Mouse (Mus musculus) CD4-positive, CD25-positive, alpha-beta regulatory T cell, adult 4 months (primary cell): ENCODE measurements around the gene Lyl1. TPM values are rescaled to one million over a fixed set of nuclear protein-coding genes. Genes with fewer than 3 reads are reported as not detected.

Experiments used
- ATAC-seq: one replicate; pipeline ENCODE4 v1.8.0; 2017
- polyA plus RNA-seq, 2 experiments: library from polyadenylated mRNA; unstranded; fragments of 100-300 nt; shearing (Covaris generic); gene quantifications; one replicate each; pipeline ENCODE4 v1.2.1; 2017

Lyl1 gene
- polyA plus RNA-seq, 2 experiments from 2014 or later = 2.0 to 2.6 TPM

DNA sequence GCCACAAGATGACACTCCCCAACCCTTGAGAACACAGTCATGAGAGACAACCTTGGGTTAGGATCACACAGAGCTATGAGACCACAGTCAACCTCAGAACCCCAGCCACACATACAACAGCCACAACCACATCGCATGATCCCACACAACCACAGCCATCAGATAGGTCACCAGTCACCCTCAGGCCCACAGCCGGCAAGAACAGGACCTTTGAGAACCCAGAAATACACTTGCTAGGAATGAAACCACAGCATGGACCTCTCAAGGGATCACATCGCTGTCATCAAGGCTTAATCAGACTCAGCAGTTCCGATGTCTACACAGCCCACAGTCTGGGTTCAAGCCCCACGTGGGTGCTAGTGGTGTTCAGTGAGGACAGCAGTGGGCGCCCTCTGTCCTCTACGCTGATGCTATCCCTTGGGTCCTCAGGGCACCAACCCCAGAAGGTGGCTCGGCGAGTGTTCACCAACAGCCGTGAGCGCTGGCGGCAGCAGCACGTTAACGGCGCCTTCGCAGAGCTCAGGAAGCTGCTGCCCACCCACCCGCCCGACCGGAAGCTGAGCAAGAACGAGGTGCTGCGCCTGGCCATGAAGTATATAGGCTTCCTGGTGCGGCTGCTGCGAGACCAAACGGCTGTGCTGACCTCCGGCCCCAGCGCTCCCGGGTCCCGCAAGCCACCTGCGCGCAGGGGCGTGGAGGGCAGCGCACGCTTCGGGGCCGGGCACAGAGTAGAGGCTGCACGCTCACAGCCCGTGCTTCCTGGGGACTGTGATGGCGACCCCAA lies 2.4 kb downstream of the Lyl1 start:
- peak; percentile 57 for ATAC-seq

DNA sequence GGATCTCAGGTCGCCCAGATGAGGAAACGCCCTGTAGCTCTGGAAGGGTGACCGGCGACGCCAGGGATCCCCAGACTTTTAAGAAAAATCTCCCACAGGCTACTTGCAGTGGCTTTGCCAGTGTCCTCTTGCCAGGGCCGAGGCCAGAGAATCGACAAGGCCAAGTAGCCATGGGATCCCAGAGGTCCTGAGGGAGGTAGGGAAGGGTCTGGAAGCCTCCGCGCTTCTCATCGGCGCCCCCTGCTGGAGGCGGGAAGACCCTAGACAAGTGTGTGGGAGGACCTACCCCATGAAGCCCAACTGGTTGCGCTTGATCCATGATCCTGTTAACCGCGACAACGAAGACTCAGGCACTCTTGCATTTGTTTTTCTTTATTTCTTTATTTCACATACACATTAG lies 3.1 kb downstream of the Lyl1 start:
- ATAC-seq = peak; percentile 60

DNA sequence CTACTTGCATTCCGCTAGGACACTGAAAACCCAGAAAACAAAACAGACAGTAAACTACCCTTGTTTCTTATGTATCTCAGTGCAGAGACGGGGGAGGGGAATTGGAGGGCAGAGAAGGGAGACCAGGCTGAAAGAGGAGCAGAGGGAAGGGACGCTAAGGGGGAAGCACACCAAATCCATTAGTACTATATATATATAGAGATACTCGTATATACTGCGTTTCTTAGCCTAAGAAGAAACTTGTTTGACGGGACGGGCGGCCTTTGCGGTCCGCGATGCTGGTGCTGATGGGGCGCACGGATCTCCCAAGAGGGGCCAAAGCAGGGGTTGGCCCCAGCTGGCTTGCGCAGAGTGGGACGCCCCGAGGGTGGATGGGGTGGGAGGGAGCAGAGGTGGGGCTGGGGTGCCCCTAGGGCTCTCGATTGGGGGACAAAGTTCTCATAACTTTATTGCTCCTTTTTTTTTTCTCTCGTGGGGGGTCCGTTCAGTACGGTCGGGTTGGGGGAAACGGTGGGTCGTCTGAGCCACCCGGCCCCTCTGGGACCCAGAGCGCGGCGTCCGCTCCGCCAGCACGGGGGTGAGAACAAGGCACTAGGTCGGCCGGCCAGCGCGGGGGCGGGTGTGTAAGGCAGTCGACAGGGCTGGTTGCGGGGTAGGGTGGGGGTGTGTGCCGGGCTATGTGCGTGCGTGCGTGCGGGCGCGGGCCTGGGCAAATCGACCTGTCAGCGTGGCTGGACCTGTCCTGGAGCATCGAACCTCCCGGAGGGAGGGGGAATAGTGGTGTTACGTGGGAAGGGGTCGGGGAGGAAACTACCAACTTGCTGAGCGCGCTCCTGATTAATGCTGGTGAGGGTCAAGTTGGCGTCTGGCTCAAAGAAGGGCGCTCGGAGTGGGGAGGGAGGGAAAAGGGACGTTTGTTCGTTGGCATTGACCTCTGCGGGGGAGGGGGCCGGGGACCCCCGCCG lies 3.9 kb downstream of the Lyl1 start:
- no peak for ATAC-seq

DNA sequence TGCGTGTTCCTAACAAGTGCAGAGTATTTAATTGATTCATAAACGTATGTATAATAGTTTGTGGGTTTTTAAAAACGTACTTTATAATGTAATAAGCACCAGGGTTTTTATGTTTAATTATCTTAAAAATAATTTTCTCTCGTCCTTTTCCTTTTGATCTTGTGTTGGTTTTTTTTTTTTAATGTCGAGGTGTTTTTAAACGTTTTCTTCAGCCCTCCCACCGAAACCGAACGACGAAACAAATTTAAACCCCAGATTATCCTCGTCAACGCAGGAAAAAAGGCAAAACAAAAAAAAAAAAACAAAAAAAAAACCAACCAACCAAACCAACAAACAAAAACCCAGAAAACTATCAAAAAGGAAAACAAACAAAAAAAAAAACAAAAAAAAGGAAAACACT lies 4.7 kb downstream of the Lyl1 start:
- ATAC-seq = no peak

DNA sequence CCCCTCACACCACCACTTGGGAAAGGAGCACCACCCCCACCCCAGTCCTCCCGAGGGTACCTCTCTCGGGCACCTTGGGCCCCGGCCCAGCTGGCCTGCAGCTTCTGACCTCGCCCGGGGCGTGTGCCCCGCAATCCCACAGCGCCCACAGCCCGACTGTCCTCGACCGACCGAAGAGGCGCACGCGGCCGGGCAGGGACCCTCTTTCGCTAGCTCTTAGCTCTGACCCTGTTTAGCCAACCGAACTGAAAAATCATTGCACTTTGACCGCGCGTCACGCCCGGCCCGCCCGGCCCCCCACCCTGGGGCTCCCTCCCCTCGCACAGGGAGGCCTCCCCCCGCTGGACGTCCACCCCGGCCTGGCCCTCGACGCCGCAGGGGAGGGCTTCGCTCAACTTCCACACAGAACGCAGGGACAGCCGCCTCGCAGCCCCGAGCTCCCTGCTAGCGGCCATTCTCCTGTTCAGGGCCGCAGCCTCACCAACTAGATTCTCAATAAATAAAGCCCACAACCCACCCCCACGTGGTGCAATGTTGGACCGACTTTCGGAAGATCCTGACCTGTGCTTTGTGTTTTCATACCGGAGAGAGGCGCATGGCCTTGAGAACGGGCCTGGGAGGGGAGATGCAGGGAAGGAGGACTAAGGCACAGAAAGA lies 5.5 kb downstream of the Lyl1 start:
- no peak for ATAC-seq

DNA sequence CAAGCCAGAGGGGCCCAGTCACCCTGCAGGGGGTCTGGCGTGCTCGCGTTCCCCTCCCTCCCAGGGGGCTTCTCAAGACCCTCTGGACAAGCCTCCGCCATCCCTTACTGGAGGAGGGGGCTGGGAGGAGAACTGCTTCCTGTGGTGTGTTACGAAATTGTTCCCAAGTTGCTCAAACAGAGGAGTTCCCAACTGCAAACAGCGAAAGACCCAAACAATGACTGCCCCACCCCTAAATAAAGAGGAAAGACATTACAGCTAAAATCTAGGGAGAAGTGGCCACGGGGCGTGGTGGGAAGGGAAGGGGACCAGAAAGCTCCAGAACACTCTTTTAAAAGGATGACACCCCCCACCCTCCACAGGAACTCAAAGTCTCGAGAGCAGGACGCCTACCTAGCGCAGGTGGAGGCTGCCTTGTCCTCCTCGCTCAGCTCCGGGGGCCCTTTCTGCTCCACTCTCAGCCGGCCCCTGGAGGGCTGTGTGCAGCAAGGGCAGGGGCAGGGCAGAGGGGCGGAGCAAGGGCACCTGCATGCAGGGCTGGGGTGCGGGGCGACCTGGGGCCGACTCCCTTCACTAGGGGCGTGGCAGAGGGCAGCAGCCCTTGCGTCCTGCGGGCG lies 6.1 kb downstream of the Lyl1 start:
- no peak for ATAC-seq

DNA sequence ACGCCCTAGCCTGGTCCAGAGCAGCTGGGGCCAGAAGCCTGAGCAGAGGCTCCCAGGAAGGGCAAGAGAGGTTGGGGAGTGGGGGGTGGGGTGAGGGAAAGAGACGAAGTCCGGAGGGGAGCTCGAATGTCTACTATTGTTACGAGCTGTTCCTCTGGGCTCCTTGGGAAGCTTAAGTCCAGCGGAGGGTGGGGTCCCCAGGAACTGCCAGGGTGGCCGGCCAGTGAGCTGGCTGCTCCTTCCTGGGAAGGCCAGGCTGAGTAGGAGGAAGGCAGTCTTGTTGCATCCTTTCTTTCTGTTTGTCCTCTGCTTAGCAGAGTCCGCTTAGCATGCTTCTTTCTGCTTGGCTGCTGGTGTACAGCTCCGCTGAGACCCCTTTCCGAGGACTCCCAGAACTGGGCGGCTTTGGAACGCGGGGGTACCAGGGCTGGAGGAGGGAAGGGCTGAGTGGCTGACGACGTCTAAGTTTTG lies 6.8 kb downstream of the Lyl1 start:
- ATAC-seq = no peak

DNA sequence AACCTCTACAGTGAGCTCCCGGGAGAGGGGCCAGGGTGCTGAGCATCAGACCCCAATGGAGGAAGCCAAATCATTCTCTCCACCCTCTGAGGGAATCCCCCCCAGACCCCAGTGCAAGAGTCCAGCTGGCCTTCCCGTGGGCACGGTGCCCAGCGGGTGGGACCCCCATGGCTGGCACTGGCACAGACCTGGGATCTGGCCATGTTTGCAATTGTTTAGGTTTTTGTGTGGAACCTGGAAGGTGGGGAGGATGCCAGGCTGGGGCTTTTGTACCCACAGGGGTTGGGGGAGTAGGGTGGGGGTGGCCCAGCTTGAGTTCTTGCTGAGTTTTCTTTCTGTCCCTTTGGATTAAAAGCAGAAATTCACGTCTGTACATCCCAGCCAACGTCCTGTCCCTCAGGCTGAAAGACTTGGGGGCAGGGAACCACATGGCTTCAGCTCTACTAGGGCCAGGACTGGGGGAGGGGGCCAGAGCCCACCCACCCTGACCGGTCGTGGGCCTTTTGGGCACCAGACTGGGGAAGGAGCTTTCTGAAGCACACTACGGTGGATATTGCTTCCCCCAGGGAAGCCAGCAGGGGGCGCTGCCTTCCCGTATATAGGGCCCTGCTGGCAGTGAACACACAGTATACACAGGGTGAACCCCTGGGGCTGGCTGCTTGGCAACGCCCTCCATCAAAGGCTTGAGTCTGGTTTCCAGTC lies 7.7 kb downstream of the Lyl1 start:
- ATAC-seq = peak; percentile 80

DNA sequence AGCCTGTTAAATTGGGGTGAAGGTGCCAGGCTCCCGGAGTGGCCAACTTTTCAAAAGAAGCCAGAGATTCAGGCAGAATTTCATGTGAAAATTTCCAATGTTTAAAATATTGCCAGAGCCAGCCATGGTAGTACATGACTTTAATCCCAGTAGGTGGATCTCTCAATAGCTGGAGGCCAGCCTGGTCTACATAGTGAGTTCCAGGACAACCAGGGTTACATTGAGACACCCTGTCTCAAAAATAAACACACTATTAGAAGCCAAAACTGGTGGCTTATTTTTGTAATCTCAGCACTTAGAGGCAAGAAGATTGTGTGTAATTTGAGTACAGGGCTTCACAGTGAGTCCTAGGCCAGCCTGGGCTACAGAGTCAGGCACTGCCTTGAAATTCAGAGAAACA lies 8.7 kb downstream of the Lyl1 start:
- no peak for ATAC-seq

DNA sequence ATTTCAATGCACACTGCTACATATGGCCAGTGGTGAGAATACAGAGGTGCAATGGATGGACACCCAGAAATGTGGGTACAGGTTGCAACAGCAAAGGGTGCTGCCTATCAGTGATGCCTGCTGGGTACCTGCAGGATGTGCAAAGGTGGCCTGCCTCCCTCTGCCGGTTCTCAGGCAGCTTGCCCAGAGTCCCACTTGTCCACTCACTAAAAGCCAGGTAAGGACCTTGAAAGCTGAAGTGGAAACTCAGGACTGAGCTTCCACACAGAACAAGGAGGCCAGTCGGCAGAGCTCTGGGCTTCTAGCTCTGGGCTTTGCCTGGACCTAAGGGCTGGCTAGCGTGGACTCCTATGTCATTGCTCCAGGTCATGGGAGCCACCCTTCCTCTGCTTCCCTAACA lies 10.1 kb downstream of the Lyl1 start:
- no peak for ATAC-seq

DNA sequence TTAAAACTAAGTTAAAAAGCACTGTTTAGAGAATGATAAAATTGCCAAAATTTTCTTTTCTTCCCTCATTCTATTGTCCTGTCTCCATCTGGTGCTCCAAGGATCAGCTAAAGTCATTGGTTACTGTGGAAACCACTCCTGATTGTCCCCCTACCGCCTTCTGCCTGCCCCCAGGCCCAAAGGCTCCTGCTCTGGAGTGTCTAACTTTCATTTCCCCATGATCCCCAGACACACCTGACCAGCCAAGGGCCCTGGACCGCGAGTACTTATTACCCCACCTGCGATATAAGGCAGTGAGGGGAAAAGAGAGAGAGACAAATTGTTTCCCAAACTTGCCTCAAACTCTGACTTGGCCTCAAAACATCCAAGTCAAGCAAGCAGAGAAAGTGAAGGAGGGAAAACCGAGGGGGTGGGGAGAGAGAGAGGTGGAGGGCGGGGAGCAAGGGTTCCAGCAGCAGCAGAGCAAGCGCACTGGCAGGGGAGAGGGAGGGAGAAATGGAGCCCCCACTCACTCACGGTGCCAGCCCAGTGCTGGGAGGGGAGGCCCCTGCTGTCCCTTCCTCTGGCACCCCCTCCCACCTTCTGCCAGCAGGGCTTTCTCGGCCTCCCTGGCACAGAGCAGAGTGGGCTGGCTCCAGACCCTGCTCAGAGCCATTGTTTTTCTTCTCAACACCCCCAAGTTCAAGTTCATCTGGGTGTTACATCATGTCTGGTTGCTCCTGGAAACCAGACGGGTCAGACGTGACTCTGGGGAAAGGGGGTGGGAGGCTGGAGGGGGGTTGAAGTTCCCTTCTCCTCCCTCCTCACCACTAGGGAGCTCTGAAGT lies 10.9 kb downstream of the Lyl1 start:
- no peak for ATAC-seq

DNA sequence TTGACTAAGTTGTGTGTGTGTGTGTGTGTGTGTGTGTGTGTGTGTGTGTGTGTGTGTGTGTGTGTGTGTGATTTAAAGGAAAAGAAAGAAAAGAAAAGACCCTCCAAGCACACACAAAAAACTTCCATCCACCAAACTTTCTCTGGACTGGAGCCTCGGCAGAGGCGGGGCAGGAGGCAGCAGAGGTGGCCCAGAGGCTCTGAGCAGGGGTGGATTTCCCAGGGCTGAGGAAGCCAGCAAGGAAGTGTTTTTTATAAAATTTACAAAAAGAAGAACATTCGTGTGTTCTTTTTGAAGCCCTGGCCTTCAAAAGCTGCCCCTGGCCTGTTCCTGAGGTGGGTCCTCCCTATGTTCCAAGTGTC lies 11.5 kb downstream of the Lyl1 start:
- ATAC-seq = no peak

DNA sequence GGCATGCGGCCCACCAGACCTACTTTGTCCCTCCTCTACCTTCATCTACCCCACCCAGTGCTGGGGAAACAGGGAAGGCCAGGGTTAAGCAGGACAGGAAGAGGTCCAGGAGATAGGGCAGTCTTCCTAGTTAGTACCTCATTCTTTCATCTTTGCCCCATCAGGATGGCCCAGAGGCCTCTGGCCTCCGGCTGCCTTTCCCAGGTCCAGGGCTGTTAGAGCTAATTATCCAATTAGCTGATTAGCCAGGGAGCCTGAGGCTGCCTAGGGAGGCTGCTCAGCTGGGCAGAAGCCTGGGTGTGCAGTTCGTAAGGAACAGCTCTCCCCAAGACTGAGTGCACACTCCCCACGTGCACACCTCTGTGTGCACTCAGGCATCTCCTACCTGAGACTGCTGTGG lies 12.1 kb downstream of the Lyl1 start:
- ATAC-seq = no peak

DNA sequence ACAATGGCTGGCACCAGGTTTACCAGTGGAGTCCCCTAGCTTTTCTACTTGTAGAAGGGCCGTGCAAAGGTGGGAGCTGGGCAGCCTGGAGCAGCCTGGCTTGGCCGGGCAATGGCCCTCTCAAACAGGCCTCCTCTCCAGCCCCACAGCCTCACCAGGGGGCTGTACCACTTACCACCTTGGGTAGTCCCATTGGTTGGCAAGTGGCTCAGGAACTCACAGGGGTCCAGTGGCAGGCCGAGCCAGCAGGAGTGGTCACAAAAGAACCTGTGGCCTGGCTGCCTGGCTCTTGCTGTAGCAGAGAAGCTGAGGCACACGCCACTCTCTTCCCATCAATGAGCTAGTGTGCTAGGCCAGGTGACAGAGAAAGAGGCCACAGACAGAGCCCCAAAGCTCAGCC lies 12.9 kb downstream of the Lyl1 start:
- ATAC-seq = no peak

DNA sequence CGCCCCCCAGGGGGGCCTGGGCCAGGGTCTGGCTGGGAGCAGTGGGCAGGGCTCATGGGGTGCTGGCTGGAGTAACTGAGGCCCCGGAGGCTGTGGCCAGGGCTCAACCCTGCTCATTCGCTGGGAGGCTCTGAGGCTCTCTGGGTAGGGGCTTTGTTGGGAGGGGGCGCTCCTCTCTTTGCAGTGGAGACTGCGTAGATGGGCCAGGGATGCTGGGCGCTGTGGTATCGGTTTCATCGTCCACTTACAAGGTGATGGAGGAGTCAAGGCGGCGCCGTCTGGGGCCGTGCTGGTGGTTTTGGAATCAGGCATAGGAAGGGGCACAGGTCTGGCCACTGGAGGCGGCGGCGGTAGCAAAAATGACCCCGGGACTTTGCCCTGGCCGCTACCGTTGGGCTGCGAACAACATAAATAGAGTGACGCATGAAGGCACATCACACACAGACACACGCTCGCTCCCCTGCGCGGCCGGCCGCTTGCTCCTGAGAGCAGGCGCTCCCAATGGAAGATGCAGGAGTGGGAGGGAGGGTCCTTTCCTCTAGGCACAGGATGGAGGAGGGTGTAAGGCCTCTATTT lies 14.7 kb downstream of the Lyl1 start:
- no peak for ATAC-seq

DNA sequence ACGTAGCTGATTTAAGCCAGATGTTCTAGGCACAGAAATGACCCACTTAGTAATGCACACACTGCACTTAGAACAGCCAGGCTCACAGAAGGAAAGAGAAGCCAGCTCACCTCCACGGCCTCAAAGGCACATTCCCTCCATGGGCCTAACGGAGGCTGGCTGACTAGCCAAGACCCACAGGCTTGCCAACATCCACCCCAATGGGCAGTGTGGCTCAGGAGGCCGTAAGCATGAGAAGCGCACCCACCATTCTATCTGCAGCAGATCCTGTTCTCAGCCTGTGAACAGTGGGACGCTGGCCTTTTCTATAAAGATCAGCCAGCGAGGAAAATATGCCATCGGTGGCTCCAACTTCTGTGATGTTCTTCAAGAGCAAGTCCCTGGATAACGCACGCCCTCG lies 15.5 kb downstream of the Lyl1 start:
- no peak for ATAC-seq

DNA sequence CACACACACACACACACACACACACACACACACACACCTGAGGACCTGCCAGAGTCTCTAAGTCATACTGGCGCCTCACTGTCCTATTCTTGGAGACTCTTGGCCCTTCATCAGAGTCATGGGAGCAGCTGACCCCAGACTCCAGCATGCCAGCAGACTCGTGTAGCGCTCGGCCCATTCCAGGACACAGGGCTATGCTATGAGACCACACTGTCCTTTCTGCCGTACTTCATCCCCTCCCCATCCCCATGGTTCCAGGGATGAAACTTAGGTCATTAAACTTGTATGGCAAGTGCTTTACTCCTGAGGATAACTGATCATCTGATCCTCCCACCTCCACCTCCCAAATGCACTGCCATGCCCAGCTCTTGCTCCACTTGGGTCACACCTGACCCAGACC lies 17.2 kb downstream of the Lyl1 start:
- ATAC-seq = no peak

DNA sequence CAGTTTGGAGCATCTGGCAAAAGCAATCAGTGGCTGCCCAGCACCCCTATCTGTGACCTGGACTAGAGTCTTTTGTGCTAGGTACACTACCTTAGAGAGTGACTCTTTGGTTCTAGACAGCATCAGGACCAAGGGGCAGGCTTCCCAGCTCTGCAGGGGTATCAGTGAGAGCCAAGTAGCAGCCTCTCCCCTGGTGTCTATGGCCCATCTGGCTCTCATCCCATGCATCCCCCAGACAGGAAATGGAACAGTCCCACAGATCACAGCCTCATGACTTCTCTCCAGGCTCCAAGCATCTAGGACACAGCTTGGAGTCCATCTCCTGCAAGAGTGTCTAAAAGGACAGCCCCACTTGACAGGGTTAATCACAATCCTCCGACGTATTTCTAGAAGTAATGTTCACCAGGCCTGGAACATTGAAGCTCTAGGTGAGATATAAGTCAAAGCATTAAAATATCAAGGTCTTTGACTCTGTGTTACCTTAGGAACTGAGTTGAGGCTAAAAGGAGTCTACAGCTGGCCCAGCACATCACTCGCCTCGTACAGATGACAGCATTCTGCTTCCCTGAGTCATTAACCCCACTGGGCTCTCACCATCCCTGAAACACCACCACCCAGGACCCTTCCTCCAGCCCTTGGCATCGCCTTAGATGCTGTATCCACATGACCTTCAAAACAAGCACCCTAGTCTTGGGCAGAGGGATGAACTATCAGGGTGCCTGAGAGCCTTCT lies 17.9 kb downstream of the Lyl1 start:
- ATAC-seq = no peak

DNA sequence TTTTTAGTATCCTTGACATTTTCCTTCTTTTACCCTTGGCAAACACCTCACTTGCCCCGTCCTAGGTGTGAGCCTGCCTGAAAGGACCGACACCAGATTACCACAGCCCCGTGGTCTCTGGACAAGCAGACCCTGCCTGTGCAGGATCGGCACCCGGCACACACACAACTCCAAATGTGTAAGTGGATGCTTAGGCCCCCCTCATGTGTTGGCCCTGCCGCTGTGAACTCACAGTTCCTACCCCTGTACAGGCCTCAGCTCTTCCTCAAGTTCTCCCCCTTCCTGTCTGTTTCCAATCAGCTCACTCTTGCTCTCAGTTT lies 21.2 kb downstream of the Lyl1 start:
- no peak for ATAC-seq

DNA sequence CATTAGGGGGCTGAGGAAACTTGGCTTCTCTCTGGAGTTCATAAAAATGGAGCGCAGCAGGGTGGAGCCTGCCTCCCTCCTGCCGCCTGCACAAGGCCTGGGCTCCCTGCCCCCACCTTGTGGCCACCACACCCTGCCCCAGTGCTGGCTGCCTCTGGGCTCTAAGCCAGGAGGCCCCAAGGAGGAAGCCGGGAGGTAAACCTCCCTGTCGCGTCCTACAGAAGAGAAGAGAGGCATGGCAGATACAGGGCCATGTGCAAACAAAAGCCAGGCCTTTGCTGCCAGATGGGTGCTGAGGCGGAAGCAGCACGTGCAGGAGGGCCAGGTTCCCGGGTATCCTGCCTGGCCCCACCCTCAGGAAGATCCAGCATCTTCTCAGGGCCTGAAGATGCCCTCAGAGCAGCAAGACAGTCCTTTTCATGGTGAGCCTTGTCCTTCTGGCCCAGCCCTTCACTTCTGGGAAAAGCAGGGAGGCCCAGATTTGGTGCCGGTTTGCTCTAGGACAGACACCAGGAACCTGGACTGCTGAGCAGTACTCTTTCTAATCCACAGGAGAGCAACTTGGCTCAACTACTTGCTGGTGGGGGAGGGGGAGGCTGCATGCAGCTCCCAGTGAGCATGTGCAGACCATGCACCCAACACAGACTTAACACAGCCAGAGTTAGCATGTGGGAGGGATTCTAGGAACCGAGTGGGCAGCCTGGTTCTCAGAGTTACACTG lies 21.8 kb downstream of the Lyl1 start, which contains the start of gene G430095P16Rik:
TSS of gene G430095P16Rik (plus strand) at position 158 of the 721 bp plus-strand sequence.
- ATAC-seq = peak; percentile 87
